Mouse (Mus musculus) c-Kit-positive CD71-positive TER-119-negative erythroid progenitor cells, embryonic 14.5 days (primary cell): ENCODE measurements around the gene Klhdc10.

Source experiments
- DNase-seq: peaks from one replicate; pipeline ENCODE4 v3.0.0-alpha.2; 2013; ENCODE audit warnings: low read depth

Klhdc10 gene

DNA sequence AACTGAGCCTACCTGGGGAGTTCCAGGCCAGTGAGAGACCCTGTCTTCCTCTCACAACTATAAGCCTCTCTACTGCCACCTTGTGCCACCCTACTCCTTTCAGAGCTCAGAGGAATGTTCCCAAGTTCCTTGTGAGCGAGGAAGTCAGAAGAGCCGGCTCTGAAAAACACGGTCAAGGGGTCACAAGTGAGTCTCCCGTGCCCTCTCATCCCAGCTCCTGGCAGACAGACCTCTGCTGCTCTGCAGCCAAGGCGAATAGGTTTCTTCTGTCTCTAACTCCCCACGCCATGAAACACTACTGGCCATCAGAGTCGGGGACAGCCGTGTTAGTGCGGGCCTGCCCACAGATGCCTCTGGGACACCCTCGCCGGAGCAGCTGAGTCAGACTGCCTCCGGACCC, 67.0 kb downstream of the Klhdc10 start:
- DNase-seq: no peak

- DNase-seq: no peak
These were observed 67.7 kb downstream of the Klhdc10 start for GRCm38 (mm10) chr6:30469370-30469769.

GRCm38 (mm10) chr6:30471706-30472105, 70.0 kb downstream of the Klhdc10 start:
- no peak for DNase-seq

DNA sequence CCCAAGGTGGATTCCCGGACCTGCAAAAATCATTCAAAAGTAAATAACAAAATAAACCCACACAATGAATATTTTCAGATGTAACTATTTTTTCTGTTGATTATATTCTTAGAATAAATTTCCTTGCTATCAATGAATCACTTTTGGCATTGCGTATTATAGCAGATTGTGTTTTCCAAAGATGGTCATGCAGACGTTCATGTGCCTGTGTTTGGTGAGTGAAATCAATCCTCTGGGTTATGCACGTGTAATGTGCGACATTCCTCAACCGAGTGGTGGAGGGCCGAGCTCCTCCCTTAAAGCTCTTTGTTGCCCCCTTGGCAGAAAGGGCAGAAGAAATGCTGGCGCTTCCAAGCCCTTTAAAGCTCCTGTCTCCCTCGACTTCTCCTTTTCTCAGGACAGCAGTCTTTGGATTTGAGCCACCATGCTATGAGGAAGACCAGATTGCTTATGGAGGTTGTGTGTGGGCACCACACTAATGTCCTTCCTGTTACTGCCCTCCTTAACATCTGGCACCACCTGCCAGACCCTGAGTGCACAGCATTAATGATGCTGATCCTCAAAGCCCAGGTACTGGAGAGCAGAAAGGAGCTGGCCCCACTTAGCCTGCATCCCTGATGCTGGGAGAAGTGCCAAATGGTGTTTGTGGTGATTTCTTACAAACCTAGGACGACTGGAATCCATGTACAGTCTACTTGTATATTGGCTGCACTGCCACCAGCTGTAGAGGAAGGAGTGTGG, 74.5 kb downstream of the Klhdc10 start:
- DNase-seq: no peak

- no peak for DNase-seq
These were observed 75.6 kb downstream of the Klhdc10 start for GRCm38 (mm10) chr6:30477210-30477714.

DNA sequence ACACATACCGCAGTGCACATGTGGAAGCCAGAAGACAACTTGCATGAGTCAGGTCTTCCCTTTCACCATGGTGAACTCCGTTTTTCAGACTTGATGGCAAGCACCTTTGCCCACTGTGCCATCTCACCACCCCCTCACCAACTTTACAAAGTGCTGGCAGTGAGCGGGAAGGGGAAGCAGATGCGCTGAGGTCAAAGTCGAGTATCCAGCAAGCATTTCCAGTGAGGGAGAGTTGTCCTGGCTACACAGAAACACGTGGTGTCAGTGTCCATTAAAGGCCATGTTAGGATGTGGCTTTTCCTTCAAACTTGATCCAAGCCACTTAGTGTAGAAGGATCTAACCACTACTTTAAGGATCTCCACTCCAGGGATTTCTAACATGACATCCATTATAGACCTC, 76.1 kb downstream of the Klhdc10 start:
- DNase-seq: no peak

- DNase-seq: no peak
These were observed 77.8 kb downstream of the Klhdc10 start for GRCm38 (mm10) chr6:30479418-30479817.

- DNase-seq: no peak
These were observed 81.2 kb downstream of the Klhdc10 start for GRCm38 (mm10) chr6:30482908-30483307.

DNA sequence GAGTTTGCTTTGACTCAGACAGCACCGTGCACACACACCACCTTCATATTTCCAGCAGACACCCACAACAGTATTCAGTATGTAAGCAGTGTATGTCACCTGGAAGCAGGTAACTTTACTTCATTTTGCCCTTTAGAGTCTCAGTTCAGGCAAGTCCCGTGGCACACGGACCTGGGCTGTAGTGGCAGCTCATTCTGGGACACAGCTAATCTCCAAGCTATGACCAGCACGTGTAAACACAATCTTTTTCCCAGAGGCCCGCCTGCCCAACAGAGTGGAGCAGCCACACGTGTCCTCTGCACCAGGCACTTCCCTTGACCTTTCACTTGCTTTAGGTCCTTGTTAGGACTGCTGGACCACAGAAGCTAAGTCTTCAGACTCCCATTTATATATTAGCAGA, 84.8 kb downstream of the Klhdc10 start:
- DNase-seq: no peak

- no peak for DNase-seq
These were observed 97.4 kb downstream of the Klhdc10 start for GRCm38 (mm10) chr6:30499049-30499448.
